Mouse (Mus musculus): ENCODE measurements around the gene Rbms2. TPM values are rescaled to one million over a fixed set of nuclear protein-coding genes. Genes with fewer than 3 reads are reported as not detected.

Gene Rbms2
- polyA plus RNA-seq, 1 experiment from 2014 or later = 32.6 TPM

- no peaks in the 10 kb centered on the region for H3K4me1 ChIP-seq (ENCODE audit: control insufficient read depth in 2 of 2, insufficient read depth in 2 of 2, low read length in 2 of 2)
- H3K36me3 ChIP-seq (ENCODE audit: control insufficient read depth, insufficient read depth, low read length) = peaks cover 95% of the 10 kb centered on the region
- WGBS = 90% methylated on average over 7 of the region's 7 CpGs
These were observed 56.3 kb downstream of the Rbms2 start for GRCm38 (mm10) chr10:128123833-128124232.

GRCm38 (mm10) chr10:128111227-128111626 lies 68.9 kb downstream of the Rbms2 start:
- Histone ChIP-seq H3K9ac (ENCODE audit: low read length) (no peak overlapping the region), H3K4me1 (ENCODE audit: control insufficient read depth in 2 of 2, insufficient read depth in 2 of 2, low read length in 2 of 2) (peaks cover 2 to 13% of the 10 kb centered on the region in 2 experiments; a peak in 2 of 4 replicates), H3K27ac (replicated peaks in 1 of 2; ENCODE audit: control insufficient read depth in 1 of 2, insufficient read depth in 1 of 2, low read depth in 2 of 2, low read length in 2 of 2) (no peak overlapping the region), H3K9me3 (ENCODE audit: control insufficient read depth, low read length) (no peaks in the 10 kb centered on the region), H3K36me3 (ENCODE audit: control insufficient read depth, insufficient read depth, low read length) (peaks cover 81% of the 10 kb centered on the region), H3K4me3 (ENCODE audit: control insufficient read depth in 1 of 2, insufficient read depth in 1 of 2, low read depth in 1 of 2, low read length in 2 of 2) (no peak overlapping the region), H3K27me3 (ENCODE audit: control insufficient read depth, insufficient read depth, low read length) (no peaks in the 10 kb centered on the region), H3K4me2 (ENCODE audit: low read length) (no peak overlapping the region)
- ATAC-seq (ENCODE audit: insufficient number of reproducible peaks, insufficient read depth, low FRiP score, low read depth) = no peak

More at GRCm38 (mm10) chr10:128123833-128124232, 56.3 kb downstream of the Rbms2 start:
- ATAC-seq (ENCODE audit: insufficient number of reproducible peaks, insufficient read depth, low FRiP score, low read depth) = no peak
- H3K27me3 ChIP-seq (ENCODE audit: control insufficient read depth, insufficient read depth, low read length) = no peaks in the 10 kb centered on the region
- H3K4me3 ChIP-seq (ENCODE audit: control insufficient read depth in 1 of 2, insufficient read depth in 1 of 2, low read depth in 1 of 2, low read length in 2 of 2) = no peak overlapping the region
- no peak overlapping the region for H3K4me2 ChIP-seq (ENCODE audit: low read length)
- no peak overlapping the region for H3K9ac ChIP-seq (ENCODE audit: low read length)
- H3K27ac ChIP-seq (replicated peaks in 1 of 2; ENCODE audit: control insufficient read depth in 1 of 2, insufficient read depth in 1 of 2, low read depth in 2 of 2, low read length in 2 of 2) = no peak overlapping the region
- H3K9me3 ChIP-seq (ENCODE audit: control insufficient read depth, low read length) = no peaks in the 10 kb centered on the region

GRCm38 (mm10) chr10:128110103-128110761 lies 69.9 kb downstream of the Rbms2 start:
- 51% methylated on average over 4 of the region's 4 CpGs for WGBS
- peaks cover 2 to 13% of the 10 kb centered on the region in 2 experiments; a peak in 2 of 4 replicates for H3K4me1 ChIP-seq (ENCODE audit: control insufficient read depth in 2 of 2, insufficient read depth in 2 of 2, low read length in 2 of 2)
- no peaks in the 10 kb centered on the region for H3K9me3 ChIP-seq (ENCODE audit: control insufficient read depth, low read length)
- H3K4me3 ChIP-seq (ENCODE audit: control insufficient read depth in 1 of 2, insufficient read depth in 1 of 2, low read depth in 1 of 2, low read length in 2 of 2) = no peak overlapping the region
- H3K36me3 ChIP-seq (ENCODE audit: control insufficient read depth, insufficient read depth, low read length) = peaks cover 71% of the 10 kb centered on the region
- no peak overlapping the region for H3K4me2 ChIP-seq (ENCODE audit: low read length)
- peak overlapping the region in 1 of 2 experiments; percentile 61; a peak in 3 of 4 replicates for H3K27ac ChIP-seq (replicated peaks in 1 of 2; ENCODE audit: control insufficient read depth in 1 of 2, insufficient read depth in 1 of 2, low read depth in 2 of 2, low read length in 2 of 2)
- 0 out of 2 replicates have a peak overlapping the region, but pooled peaks have one; percentile 1 for H3K9ac ChIP-seq (ENCODE audit: low read length)
- peak; percentile 75; the same call in 1 of the 2 replicates for ATAC-seq (ENCODE audit: insufficient number of reproducible peaks, insufficient read depth, low FRiP score, low read depth)
- no peaks in the 10 kb centered on the region for H3K27me3 ChIP-seq (ENCODE audit: control insufficient read depth, insufficient read depth, low read length)

GRCm38 (mm10) chr10:128097587-128097971 lies 82.5 kb downstream of the Rbms2 start:
- Histone ChIP-seq H3K27me3 (ENCODE audit: control insufficient read depth, insufficient read depth, low read length) (no peaks in the 10 kb centered on the region), H3K4me1 (ENCODE audit: control insufficient read depth in 2 of 2, insufficient read depth in 2 of 2, low read length in 2 of 2) (peaks cover 17 to 34% of the 10 kb centered on the region in 2 experiments), H3K36me3 (ENCODE audit: control insufficient read depth, insufficient read depth, low read length) (peaks cover 5% of the 10 kb centered on the region; the same call in 1 of the 2 replicates), H3K27ac (replicated peaks in 1 of 2; ENCODE audit: control insufficient read depth in 1 of 2, insufficient read depth in 1 of 2, low read depth in 2 of 2, low read length in 2 of 2) (peak overlapping the region; percentile 56 to 74), H3K4me2 (ENCODE audit: low read length) (peak overlapping the region; percentile 88), H3K4me3 (ENCODE audit: control insufficient read depth in 1 of 2, insufficient read depth in 1 of 2, low read depth in 1 of 2, low read length in 2 of 2) (peak overlapping the region; percentile 93 to 100), H3K9me3 (ENCODE audit: control insufficient read depth, low read length) (no peaks in the 10 kb centered on the region), H3K9ac (ENCODE audit: low read length) (peak overlapping the region; percentile 93)
- 0% methylated on average over 13 of the region's 13 CpGs for WGBS
- ATAC-seq (ENCODE audit: insufficient number of reproducible peaks, insufficient read depth, low FRiP score, low read depth) = no peak

GRCm38 (mm10) chr10:128096693-128097586 lies 83.2 kb downstream of the Rbms2 start:
- Histone ChIP-seq H3K4me1 (ENCODE audit: control insufficient read depth in 2 of 2, insufficient read depth in 2 of 2, low read length in 2 of 2) (peaks cover 18 to 36% of the 10 kb centered on the region in 2 experiments), H3K9ac (ENCODE audit: low read length) (peak overlapping the region; percentile 93), H3K4me3 (ENCODE audit: control insufficient read depth in 1 of 2, insufficient read depth in 1 of 2, low read depth in 1 of 2, low read length in 2 of 2) (peak overlapping the region; percentile 93 to 100), H3K9me3 (ENCODE audit: control insufficient read depth, low read length) (no peaks in the 10 kb centered on the region), H3K27me3 (ENCODE audit: control insufficient read depth, insufficient read depth, low read length) (no peaks in the 10 kb centered on the region), H3K36me3 (ENCODE audit: control insufficient read depth, insufficient read depth, low read length) (peaks cover 5% of the 10 kb centered on the region; the same call in 1 of the 2 replicates), H3K27ac (replicated peaks in 1 of 2; ENCODE audit: control insufficient read depth in 1 of 2, insufficient read depth in 1 of 2, low read depth in 2 of 2, low read length in 2 of 2) (peak overlapping the region; percentile 56 to 74), H3K4me2 (ENCODE audit: low read length) (peak overlapping the region; percentile 88)
- ATAC-seq (ENCODE audit: insufficient number of reproducible peaks, insufficient read depth, low FRiP score, low read depth) = peak; percentile 66
- WGBS = under 1% methylated on average over 80 of the region's 86 CpGs

GRCm38 (mm10) chr10:128096313-128096692 lies 83.8 kb downstream of the Rbms2 start:
- peaks cover 5% of the 10 kb centered on the region; the same call in 1 of the 2 replicates for H3K36me3 ChIP-seq (ENCODE audit: control insufficient read depth, insufficient read depth, low read length)
- H3K27ac ChIP-seq (replicated peaks in 1 of 2; ENCODE audit: control insufficient read depth in 1 of 2, insufficient read depth in 1 of 2, low read depth in 2 of 2, low read length in 2 of 2) = no peak overlapping the region
- no peak overlapping the region for H3K9ac ChIP-seq (ENCODE audit: low read length)
- 19% methylated on average over 4 of the region's 4 CpGs for WGBS
- no peaks in the 10 kb centered on the region for H3K27me3 ChIP-seq (ENCODE audit: control insufficient read depth, insufficient read depth, low read length)
- H3K9me3 ChIP-seq (ENCODE audit: control insufficient read depth, low read length) = no peaks in the 10 kb centered on the region
- H3K4me3 ChIP-seq (ENCODE audit: control insufficient read depth in 1 of 2, insufficient read depth in 1 of 2, low read depth in 1 of 2, low read length in 2 of 2) = peak overlapping the region in 1 of 2 experiments; percentile 100; a peak in 1 of 4 replicates
- peaks cover 23 to 42% of the 10 kb centered on the region in 2 experiments for H3K4me1 ChIP-seq (ENCODE audit: control insufficient read depth in 2 of 2, insufficient read depth in 2 of 2, low read length in 2 of 2)
- ATAC-seq (ENCODE audit: insufficient number of reproducible peaks, insufficient read depth, low FRiP score, low read depth) = no peak
- H3K4me2 ChIP-seq (ENCODE audit: low read length) = peak overlapping the region; percentile 14

- Histone ChIP-seq H3K36me3 (ENCODE audit: control insufficient read depth, insufficient read depth, low read length) (peaks cover 6% of the 10 kb centered on the region), H3K4me1 (ENCODE audit: control insufficient read depth in 2 of 2, insufficient read depth in 2 of 2, low read length in 2 of 2) (peaks cover 23 to 51% of the 10 kb centered on the region in 2 experiments), H3K27ac (replicated peaks in 1 of 2; ENCODE audit: control insufficient read depth in 1 of 2, insufficient read depth in 1 of 2, low read depth in 2 of 2, low read length in 2 of 2) (peak overlapping the region; percentile 11 to 98; a peak in 1 of 4 replicates), H3K9me3 (ENCODE audit: control insufficient read depth, low read length) (no peaks in the 10 kb centered on the region), H3K4me3 (ENCODE audit: control insufficient read depth in 1 of 2, insufficient read depth in 1 of 2, low read depth in 1 of 2, low read length in 2 of 2) (peak overlapping the region in 1 of 2 experiments; percentile 91; a peak in 2 of 4 replicates), H3K27me3 (ENCODE audit: control insufficient read depth, insufficient read depth, low read length) (no peaks in the 10 kb centered on the region), H3K9ac (ENCODE audit: low read length) (peak overlapping the region; percentile 94), H3K4me2 (ENCODE audit: low read length) (peak overlapping the region; percentile 96)
- no peak for ATAC-seq (ENCODE audit: insufficient number of reproducible peaks, insufficient read depth, low FRiP score, low read depth)
- 39% methylated on average over 9 of the region's 9 CpGs for WGBS
These were observed 85.0 kb downstream of the Rbms2 start for GRCm38 (mm10) chr10:128095003-128095636.
